Mouse (Mus musculus): ENCODE data around the gene Rapgef1.
A peak's percentile ranks its signal among the peaks of the same experiment; 100 is the strongest.

Rapgef1 gene

GRCm38 (mm10) chr2:29645071-29645628, 25.6 kb downstream of the Rapgef1 start:
- no peak for DNase-seq

- no peak for DNase-seq
Measured at GRCm38 (mm10) chr2:29646613-29647012, 27.1 kb downstream of the Rapgef1 start.

GRCm38 (mm10) chr2:29647162-29647561, 27.6 kb downstream of the Rapgef1 start:
- no peak for DNase-seq

GRCm38 (mm10) chr2:29647808-29648207, 28.3 kb downstream of the Rapgef1 start:
- no peak for DNase-seq

- DNase-seq: no peak
Measured at GRCm38 (mm10) chr2:29648956-29649794, 29.7 kb downstream of the Rapgef1 start.

- DNase-seq: peak; percentile 76
Measured at GRCm38 (mm10) chr2:29649795-29650457, 30.4 kb downstream of the Rapgef1 start.

- DNase-seq: no peak
Measured at GRCm38 (mm10) chr2:29651876-29652275, 32.4 kb downstream of the Rapgef1 start.

- no peak for DNase-seq
Measured at GRCm38 (mm10) chr2:29655433-29655832, 35.9 kb downstream of the Rapgef1 start.

GRCm38 (mm10) chr2:29656095-29656494, 36.6 kb downstream of the Rapgef1 start:
- no peak for DNase-seq

- DNase-seq: no peak
Measured at GRCm38 (mm10) chr2:29657089-29657488, 37.6 kb downstream of the Rapgef1 start.

- DNase-seq: no peak
Measured at GRCm38 (mm10) chr2:29661751-29662191, 42.3 kb downstream of the Rapgef1 start.

- DNase-seq: no peak
Measured at GRCm38 (mm10) chr2:29663260-29663877, 43.8 kb downstream of the Rapgef1 start.

- no peak for DNase-seq
Measured at GRCm38 (mm10) chr2:29665421-29665820, 45.9 kb downstream of the Rapgef1 start.

GRCm38 (mm10) chr2:29666589-29666988, 47.1 kb downstream of the Rapgef1 start:
- peak; percentile 67 for DNase-seq

- DNase-seq: no peak
Measured at GRCm38 (mm10) chr2:29667109-29667508, 47.6 kb downstream of the Rapgef1 start.

GRCm38 (mm10) chr2:29668011-29668691, 48.6 kb downstream of the Rapgef1 start:
- no peak for DNase-seq

GRCm38 (mm10) chr2:29668963-29669362, 49.4 kb downstream of the Rapgef1 start:
- DNase-seq: no peak

- DNase-seq: no peak
Measured at GRCm38 (mm10) chr2:29669711-29670110, 50.2 kb downstream of the Rapgef1 start.

GRCm38 (mm10) chr2:29670231-29670991, 50.9 kb downstream of the Rapgef1 start:
- DNase-seq: peak; percentile 69

GRCm38 (mm10) chr2:29671374-29671773, 51.9 kb downstream of the Rapgef1 start:
- DNase-seq: no peak

- no peak for DNase-seq
Measured at GRCm38 (mm10) chr2:29671856-29672255, 52.3 kb downstream of the Rapgef1 start.

All from lung, postnatal 14 days (tissue).